Mouse (Mus musculus) spleen, adult 2 months (tissue): ENCODE data around the gene Fam184a. TPM values are rescaled to one million over a fixed set of nuclear protein-coding genes. Genes with fewer than 3 reads are reported as not detected.

Experiments
- DNase-seq, 2 experiments: peaks; one replicate each; pipeline versions ENCODE4 v3.0.0 to v3.0.0-alpha.2; 2012 to 2021; ENCODE audit warnings: low spot score in 2 of 2, low read depth in 1 of 2
- H3K27ac ChIP-seq: fragments of 200-500 bp; 2 replicates; pipeline ENCODE4 v1.5.1; 2012; ENCODE audit warnings: low read length, inconsistent platforms; ENCODE audit not compliant: insufficient read depth
- H3K27me3 ChIP-seq: fragments of 200-500 bp; 2 replicates; pipeline ENCODE4 v1.6.1; 2012; ENCODE audit warnings: mild to moderate bottlenecking, moderate library complexity, low read length, inconsistent platforms; ENCODE audit not compliant: control insufficient read depth, insufficient read depth
- H3K36me3 ChIP-seq: fragments of 200-500 bp; 2 replicates; pipeline ENCODE4 v1.6.1; 2012; ENCODE audit warnings: mild to moderate bottlenecking, low read length, inconsistent platforms; ENCODE audit not compliant: control insufficient read depth, insufficient read depth
- H3K4me1 ChIP-seq: fragments of 200-500 bp; 2 replicates; pipeline ENCODE4 v1.6.1; 2011; ENCODE audit warnings: inconsistent platforms; ENCODE audit not compliant: control insufficient read depth, insufficient read depth, insufficient read length
- H3K4me3 ChIP-seq: fragments of 200-500 bp; 2 replicates; pipeline ENCODE4 v1.5.1; 2011; ENCODE audit warnings: mild to moderate bottlenecking, inconsistent platforms; ENCODE audit not compliant: insufficient read depth, insufficient read length; ENCODE audit errors: extremely low read depth
- CTCF ChIP-seq: fragments of 200-500 bp; IDR thresholded peaks from 2 replicates; pipeline ENCODE4 v1.5.1; 2011; ENCODE audit warnings: mild to moderate bottlenecking, inconsistent platforms; ENCODE audit not compliant: insufficient read depth, insufficient read length, insufficient replicate concordance; ENCODE audit errors: extremely low read depth
- POLR2A ChIP-seq: fragments of 200-500 bp; IDR thresholded peaks from 2 replicates; pipeline ENCODE4 v1.6.1; 2011; ENCODE audit warnings: low read depth, low read length, inconsistent platforms
- WGBS: fragments of 180-500 bp; shearing (Covaris S2); methylation state at CpG from one replicate; pipeline ENCODE4 v1.1.7; 2018; 5-methylcytosine and 5-hydroxymethylcytosine counted together
- polyA plus RNA-seq: library from polyadenylated mRNA; depleted of rRNA; stranded (reverse); fragments of >200 nt; gene quantifications from 2 replicates; pipeline ENCODE4 v1.2.3, GENCODE M21; 2012; rRNA removed

Fam184a gene
- 0.11 and 0.18 TPM in 2 replicates for polyA plus RNA-seq

DNA sequence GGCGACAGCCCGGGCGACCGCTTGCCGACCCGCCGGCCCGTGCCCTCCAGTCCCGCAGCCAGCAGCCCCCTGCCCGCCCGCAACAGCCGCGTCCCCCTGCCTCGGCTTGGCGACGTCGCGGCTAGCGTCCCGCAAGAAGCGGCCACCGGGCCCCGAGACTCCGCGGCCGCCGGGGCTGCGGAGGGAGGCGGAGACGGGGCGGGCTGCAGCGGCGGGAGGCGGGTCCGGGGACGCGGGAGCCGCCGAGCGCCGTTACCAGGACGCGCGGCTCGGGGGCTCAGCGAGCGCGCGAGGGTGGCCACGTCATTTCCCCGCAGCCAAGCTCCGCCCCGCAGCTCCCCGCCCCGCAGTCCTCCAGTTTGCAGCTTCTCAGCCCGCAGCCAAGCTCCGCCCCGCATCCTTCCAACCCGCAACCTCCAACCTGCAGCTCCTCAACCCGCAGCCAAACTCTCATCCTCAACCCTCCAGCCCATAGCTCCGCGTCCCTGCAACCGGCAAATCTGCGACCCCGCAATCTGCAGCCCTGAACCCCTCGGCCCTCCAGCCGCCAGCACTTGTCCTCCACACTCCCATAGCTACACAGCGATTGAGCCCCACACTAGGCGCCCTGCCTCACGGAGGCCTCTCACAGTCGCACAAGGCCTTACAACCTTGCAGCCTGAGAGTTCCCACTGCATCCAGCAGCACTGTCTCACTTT, at the start of gene Fam184a:
Gene Fam184a (minus strand): TSS at position 169 of the 698 bp plus-strand sequence.
- Histone ChIP-seq H3K36me3 (no peaks in the 10 kb centered on the region), H3K27ac (no peak within 1 kb of the TSS), H3K4me3 (peak within 1 kb of the TSS; percentile 41; the same call in 1 of the 2 replicates), H3K4me1 (peaks cover 4% of the 10 kb centered on the region; the same call in 1 of the 2 replicates), H3K27me3 (peaks cover 9% of the 10 kb centered on the region)
- DNase-seq: no peak
- TF ChIP-seq POLR2A: no peak
- no peak for TF ChIP-seq CTCF
- WGBS: 8% methylated on average over 67 of the region's 71 CpGs

DNA sequence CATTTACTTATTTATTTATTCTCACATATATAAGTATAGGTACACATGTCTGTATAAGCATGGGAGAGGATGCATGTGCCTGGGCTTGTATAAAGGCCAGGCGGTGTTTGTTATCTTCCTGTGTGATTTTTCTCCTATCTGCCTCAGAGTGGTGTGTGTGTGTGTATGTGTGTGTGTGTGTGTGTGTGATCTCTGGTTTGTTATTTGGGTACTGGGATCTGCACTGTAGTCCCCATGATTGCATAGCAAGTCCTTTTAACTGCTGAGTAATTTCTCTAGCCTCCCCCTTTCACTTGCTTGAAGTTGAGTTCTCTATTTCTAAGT, 45.3 kb upstream of the Fam184a start:
- no peaks in the 10 kb centered on the region for H3K36me3 ChIP-seq
- DNase-seq: no peak
- no peak for TF ChIP-seq POLR2A
- no peak for TF ChIP-seq CTCF
- WGBS: 79% methylated on average over 1 of the region's 1 CpGs
- no peak overlapping the region for H3K27ac ChIP-seq
- no peaks in the 10 kb centered on the region for H3K4me1 ChIP-seq
- no peaks in the 10 kb centered on the region for H3K27me3 ChIP-seq
- no peak overlapping the region for H3K4me3 ChIP-seq

DNA sequence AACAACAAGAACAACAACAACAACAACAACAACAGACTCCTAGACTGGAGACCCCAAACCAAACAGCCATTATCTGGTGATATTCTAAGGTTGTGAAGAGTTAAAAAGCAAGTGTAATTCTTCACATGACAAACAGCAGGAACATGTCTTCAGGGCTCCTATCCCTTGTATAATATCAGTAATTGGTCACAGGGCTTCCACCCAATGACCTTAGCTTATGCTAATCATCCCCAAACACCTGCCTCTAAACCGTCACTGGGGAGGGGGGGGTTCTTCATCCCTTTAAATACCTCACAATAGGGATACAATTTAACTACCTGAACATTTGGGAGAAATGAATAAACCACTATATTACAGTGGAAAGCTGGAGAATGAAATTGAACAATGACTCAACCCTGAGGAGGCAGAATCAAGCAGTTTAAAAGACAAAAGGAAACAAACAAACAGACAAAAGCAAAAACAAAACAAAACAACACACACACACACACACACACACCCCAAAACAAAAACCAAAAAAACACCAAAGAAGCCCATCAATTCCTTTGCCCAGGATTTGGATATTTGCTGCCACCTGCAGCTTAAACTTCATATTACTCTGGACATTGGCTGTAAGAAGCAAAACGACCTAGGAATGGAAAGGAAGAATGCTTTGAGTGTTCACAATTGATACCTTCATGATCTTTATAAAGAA, 44.8 kb upstream of the Fam184a start:
- 13% methylated on average over 2 of the region's 2 CpGs for WGBS
- TF ChIP-seq CTCF (no peak), POLR2A (no peak)
- Histone ChIP-seq H3K27ac (no peak overlapping the region), H3K4me1 (no peaks in the 10 kb centered on the region), H3K36me3 (no peaks in the 10 kb centered on the region), H3K4me3 (no peak overlapping the region), H3K27me3 (no peaks in the 10 kb centered on the region)
- no peak for DNase-seq

GRCm38 (mm10) chr10:53791281-53791680, 40.4 kb upstream of the Fam184a start:
- 84% methylated on average over 2 of the region's 2 CpGs for WGBS
- DNase-seq: no peak
- Histone ChIP-seq H3K36me3 (no peaks in the 10 kb centered on the region), H3K27ac (no peak overlapping the region), H3K4me1 (no peaks in the 10 kb centered on the region), H3K27me3 (no peaks in the 10 kb centered on the region), H3K4me3 (no peak overlapping the region)
- no peak for TF ChIP-seq POLR2A
- no peak for TF ChIP-seq CTCF

- H3K4me3 ChIP-seq: no peak overlapping the region
- no peak for DNase-seq
- no peaks in the 10 kb centered on the region for H3K36me3 ChIP-seq
- H3K27ac ChIP-seq: no peak overlapping the region
- no peak for TF ChIP-seq POLR2A
- TF ChIP-seq CTCF: no peak
- H3K4me1 ChIP-seq: no peaks in the 10 kb centered on the region
- no peaks in the 10 kb centered on the region for H3K27me3 ChIP-seq
- WGBS: 87% methylated on average over 2 of the region's 2 CpGs
Observed at GRCm38 (mm10) chr10:53776591-53776990, 25.7 kb upstream of the Fam184a start.

DNA sequence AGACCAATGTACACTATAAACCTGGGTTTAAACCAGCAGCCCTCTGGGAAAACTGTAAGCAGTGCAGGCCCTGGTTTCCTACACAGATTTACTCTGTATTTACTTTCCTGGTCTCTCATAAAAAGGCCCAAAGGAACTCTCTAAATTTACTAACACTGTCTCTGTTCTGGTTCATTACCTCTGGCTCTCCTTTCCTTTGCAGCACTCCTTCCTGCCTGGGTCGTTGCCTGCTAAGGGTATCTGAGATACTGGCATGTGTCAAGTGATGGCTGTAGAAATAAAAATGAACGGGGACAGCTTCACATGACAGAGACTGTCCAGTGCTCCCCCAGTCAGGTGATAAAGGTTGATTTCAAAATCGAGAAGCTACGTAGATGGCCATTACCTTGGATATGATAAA, 21.8 kb upstream of the Fam184a start:
- no peak for TF ChIP-seq POLR2A
- TF ChIP-seq CTCF: no peak
- WGBS: 71% methylated on average over 4 of the region's 4 CpGs
- DNase-seq: no peak

GRCm38 (mm10) chr10:53771480-53771879, 20.6 kb upstream of the Fam184a start:
- peak overlapping the region; percentile 9; the same call in 1 of the 2 replicates for H3K27ac ChIP-seq
- H3K27me3 ChIP-seq: no peaks in the 10 kb centered on the region
- 10% methylated on average over 2 of the region's 2 CpGs for WGBS
- TF ChIP-seq POLR2A (no peak), CTCF (no peak)
- H3K36me3 ChIP-seq: no peaks in the 10 kb centered on the region
- H3K4me3 ChIP-seq: no peak overlapping the region
- H3K4me1 ChIP-seq: no peaks in the 10 kb centered on the region; the same call in 1 of the 2 replicates
- no peak for DNase-seq

More for the DNA sequence above, 21.8 kb upstream of the Fam184a start:
- Histone ChIP-seq H3K36me3 (no peaks in the 10 kb centered on the region), H3K27me3 (no peaks in the 10 kb centered on the region), H3K4me1 (no peaks in the 10 kb centered on the region; the same call in 1 of the 2 replicates), H3K27ac (no peak overlapping the region), H3K4me3 (no peak overlapping the region)
